Mouse (Mus musculus): Measurements from ENCODE around the gene Ankrd34b. TPM values are rescaled to one million over a fixed set of nuclear protein-coding genes. Genes with fewer than 3 reads are reported as not detected.

Ankrd34b gene
- polyA plus RNA-seq, 1 experiment from 2014 or later = 0.24 TPM

DNA sequence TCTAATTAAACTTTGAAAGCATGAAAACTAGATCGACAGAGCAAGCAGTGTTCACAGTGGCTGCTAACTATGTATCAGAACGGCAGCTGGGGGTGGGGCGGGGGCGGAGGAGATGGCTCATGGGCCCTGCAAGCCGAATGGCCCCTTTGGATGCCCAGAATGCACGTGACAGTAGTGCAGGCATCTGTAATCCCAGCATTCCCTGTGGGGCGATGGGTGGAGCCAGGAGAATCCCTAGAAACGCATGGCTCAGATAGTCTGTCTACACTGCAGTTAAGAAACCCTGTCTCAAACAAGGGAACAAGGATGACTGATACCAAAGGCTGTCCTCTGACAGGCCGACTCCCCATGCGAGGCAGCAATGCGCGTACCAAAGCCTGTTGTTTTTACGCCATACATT, 14.6 kb downstream of the Ankrd34b start:
- H3K9ac ChIP-seq (replicated peaks; ENCODE audit: low read depth) = no peak overlapping the region

DNA sequence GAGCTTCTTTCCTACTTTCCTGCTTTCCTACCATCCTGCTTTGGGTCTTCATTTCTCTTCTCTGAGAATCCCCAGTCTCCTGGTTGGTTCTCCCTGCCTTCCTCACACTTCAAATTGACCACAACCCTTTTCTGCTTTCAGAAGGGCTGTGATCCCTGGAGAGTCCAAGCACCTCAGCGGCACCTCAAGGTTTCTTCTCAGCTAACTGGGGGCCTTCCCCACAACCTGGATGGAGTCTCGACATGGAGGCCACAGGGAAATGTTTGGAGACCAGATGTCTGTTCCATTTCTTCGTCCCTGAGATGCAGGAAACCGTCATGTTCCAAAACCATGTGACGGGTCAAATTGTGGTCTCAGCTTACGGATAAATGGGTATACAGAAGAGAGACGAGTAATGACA, 21.2 kb downstream of the Ankrd34b start:
- Histone ChIP-seq H3K4me3 (ENCODE audit: low read depth, low read length) (no peak overlapping the region), H3K4me2 (replicated peaks; ENCODE audit: low read depth, low read length) (no peak overlapping the region), H3K9me3 (ENCODE audit: low read length) (no peaks in the 10 kb centered on the region), H3K36me3 (ENCODE audit: insufficient read depth, low read length) (no peaks in the 10 kb centered on the region), H3K27me3 (replicated peaks; ENCODE audit: insufficient read depth, low read length) (no peaks in the 10 kb centered on the region), H3K27ac (ENCODE audit: low read length) (no peak overlapping the region), H3K4me1 (ENCODE audit: insufficient read depth, low read depth, low read length) (no peaks in the 10 kb centered on the region), H3K9ac (replicated peaks; ENCODE audit: low read depth) (no peak overlapping the region)
- ATAC-seq = no peak
- TF ChIP-seq CTCF (IDR thresholded peaks at IDR 0.05) = no peak
- no peak for TF ChIP-seq EP300 (IDR thresholded peaks at IDR 0.05)
- no peak for DNase-seq (ENCODE audit: low spot score)
- 88% methylated on average over 7 of the region's 7 CpGs for WGBS

More for the DNA sequence above, 14.6 kb downstream of the Ankrd34b start:
- ATAC-seq (no peak), DNase-seq (ENCODE audit: low spot score) (no peak)
- Histone ChIP-seq H3K27me3 (replicated peaks; ENCODE audit: insufficient read depth, low read length) (no peaks in the 10 kb centered on the region), H3K9me3 (ENCODE audit: low read length) (no peaks in the 10 kb centered on the region), H3K36me3 (ENCODE audit: insufficient read depth, low read length) (no peaks in the 10 kb centered on the region), H3K27ac (ENCODE audit: low read length) (no peak overlapping the region), H3K4me2 (replicated peaks; ENCODE audit: low read depth, low read length) (no peak overlapping the region), H3K4me1 (ENCODE audit: insufficient read depth, low read depth, low read length) (no peaks in the 10 kb centered on the region), H3K4me3 (ENCODE audit: low read depth, low read length) (no peak overlapping the region)
- TF ChIP-seq EP300 (IDR thresholded peaks at IDR 0.05) (no peak), CTCF (IDR thresholded peaks at IDR 0.05) (no peak)
- WGBS = 73% methylated on average over 13 of the region's 13 CpGs

DNA sequence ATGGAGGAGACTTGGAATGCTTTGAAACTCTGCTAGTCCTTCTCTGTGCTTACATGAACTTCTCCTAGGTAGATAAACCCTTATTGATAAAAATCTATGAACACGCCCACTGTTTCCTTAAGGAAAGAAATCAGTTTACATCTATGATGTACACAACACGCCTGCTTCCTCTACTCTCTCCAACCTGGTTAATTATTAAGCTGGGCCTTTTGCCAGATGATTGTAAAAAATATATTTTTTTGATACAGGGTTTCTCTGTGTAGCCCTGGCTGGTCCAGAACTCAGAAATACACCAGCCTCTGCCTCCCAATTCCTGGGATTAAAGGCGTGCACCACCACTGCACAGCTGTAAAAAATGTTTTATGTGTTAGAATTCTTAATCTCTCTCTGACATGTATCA, 39.0 kb downstream of the Ankrd34b start:
- TF ChIP-seq CTCF (IDR thresholded peaks at IDR 0.05) (no peak), EP300 (IDR thresholded peaks at IDR 0.05) (no peak)
- 54% methylated on average over 3 of the region's 3 CpGs for WGBS

DNA sequence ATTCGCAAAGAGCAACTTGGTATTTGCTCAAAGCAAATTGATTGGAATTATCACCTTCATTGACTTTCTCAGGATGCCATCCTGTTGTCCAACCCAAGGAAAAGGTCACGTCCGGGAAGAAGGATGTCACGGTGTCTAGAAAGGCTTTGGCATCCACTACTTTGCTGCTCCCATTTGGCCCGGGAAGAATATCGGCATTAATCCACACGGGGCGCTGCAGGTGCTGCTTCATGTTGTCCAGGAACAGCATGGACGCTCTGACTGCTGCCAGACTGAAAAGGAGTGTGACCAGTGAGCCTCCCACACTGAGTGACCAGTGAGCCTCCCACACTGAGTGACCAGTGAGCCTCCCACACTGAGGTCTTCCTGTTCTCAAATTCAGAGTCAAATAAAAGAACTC, 42.2 kb downstream of the Ankrd34b start:
- 74% methylated on average over 9 of the region's 9 CpGs for WGBS
- no peaks in the 10 kb centered on the region for H3K4me1 ChIP-seq (ENCODE audit: insufficient read depth, low read depth, low read length)
- H3K9ac ChIP-seq (replicated peaks; ENCODE audit: low read depth) = no peak overlapping the region
- ATAC-seq = no peak
- TF ChIP-seq EP300 (IDR thresholded peaks at IDR 0.05) = no peak
- TF ChIP-seq CTCF (IDR thresholded peaks at IDR 0.05) = peak; percentile 13; the same call in 1 of the 2 replicates
- H3K27me3 ChIP-seq (replicated peaks; ENCODE audit: insufficient read depth, low read length) = no peaks in the 10 kb centered on the region
- H3K4me2 ChIP-seq (replicated peaks; ENCODE audit: low read depth, low read length) = no peak overlapping the region
- no peaks in the 10 kb centered on the region for H3K9me3 ChIP-seq (ENCODE audit: low read length)
- H3K27ac ChIP-seq (ENCODE audit: low read length) = no peak overlapping the region
- DNase-seq (ENCODE audit: low spot score) = no peak
- no peaks in the 10 kb centered on the region for H3K36me3 ChIP-seq (ENCODE audit: insufficient read depth, low read length)
- no peak overlapping the region for H3K4me3 ChIP-seq (ENCODE audit: low read depth, low read length)

More for the DNA sequence above, 39.0 kb downstream of the Ankrd34b start:
- Histone ChIP-seq H3K4me1 (ENCODE audit: insufficient read depth, low read depth, low read length) (no peaks in the 10 kb centered on the region), H3K4me3 (ENCODE audit: low read depth, low read length) (no peak overlapping the region), H3K9me3 (ENCODE audit: low read length) (no peaks in the 10 kb centered on the region), H3K4me2 (replicated peaks; ENCODE audit: low read depth, low read length) (no peak overlapping the region), H3K36me3 (ENCODE audit: insufficient read depth, low read length) (no peaks in the 10 kb centered on the region), H3K27me3 (replicated peaks; ENCODE audit: insufficient read depth, low read length) (no peaks in the 10 kb centered on the region), H3K9ac (replicated peaks; ENCODE audit: low read depth) (no peak overlapping the region), H3K27ac (ENCODE audit: low read length) (no peak overlapping the region)
- DNase-seq (ENCODE audit: low spot score) (no peak), ATAC-seq (no peak)

DNA sequence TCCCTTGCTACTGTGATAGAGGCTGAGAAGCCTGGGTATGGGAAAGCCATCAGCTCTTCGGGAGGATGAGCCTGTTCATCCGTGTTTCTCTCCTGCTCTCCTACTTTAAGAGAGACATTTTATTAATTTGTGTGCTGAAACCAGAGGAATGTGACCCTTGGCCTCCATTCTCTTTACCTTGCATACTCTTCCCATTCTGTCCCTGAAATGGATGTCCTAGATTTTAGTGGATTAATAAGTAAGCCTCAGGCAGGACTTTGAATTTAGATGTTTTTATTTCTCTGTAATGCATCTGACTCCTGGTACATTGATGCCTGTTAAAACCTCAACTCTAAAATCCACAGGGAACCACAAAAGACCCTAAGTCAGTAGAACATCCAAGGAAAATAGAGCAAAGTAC, 43.7 kb downstream of the Ankrd34b start:
- 49% methylated on average over 2 of the region's 2 CpGs for WGBS

DNA sequence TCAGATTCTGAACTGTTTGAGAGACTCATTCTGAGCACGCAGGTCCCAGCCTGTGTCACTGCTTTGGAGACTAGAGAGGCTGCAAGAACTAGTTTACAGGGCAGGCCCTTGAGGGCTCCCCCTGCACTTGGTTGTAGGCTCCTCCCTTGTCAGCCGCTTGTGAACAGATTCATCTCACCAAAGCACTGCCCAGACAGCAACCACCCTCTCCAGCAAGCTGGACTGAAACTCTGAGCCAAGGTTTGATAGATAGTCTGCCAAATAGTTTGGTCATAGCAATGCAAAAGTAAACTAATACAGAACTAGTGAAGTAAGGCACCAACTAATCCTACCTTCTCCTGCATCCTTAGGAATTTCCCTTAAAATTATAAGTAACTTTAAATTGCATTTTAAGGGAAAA, 44.5 kb downstream of the Ankrd34b start:
- H3K4me2 ChIP-seq (replicated peaks; ENCODE audit: low read depth, low read length) = no peak overlapping the region
- no peaks in the 10 kb centered on the region for H3K36me3 ChIP-seq (ENCODE audit: insufficient read depth, low read length)
- DNase-seq (ENCODE audit: low spot score) (no peak), ATAC-seq (no peak)
- 42% methylated on average over 2 of the region's 2 CpGs for WGBS
- no peaks in the 10 kb centered on the region for H3K4me1 ChIP-seq (ENCODE audit: insufficient read depth, low read depth, low read length)
- TF ChIP-seq EP300 (IDR thresholded peaks at IDR 0.05) (no peak), CTCF (IDR thresholded peaks at IDR 0.05) (no peak)
- no peaks in the 10 kb centered on the region for H3K27me3 ChIP-seq (replicated peaks; ENCODE audit: insufficient read depth, low read length)
- H3K4me3 ChIP-seq (ENCODE audit: low read depth, low read length) = no peak overlapping the region
- H3K9me3 ChIP-seq (ENCODE audit: low read length) = no peaks in the 10 kb centered on the region
- no peak overlapping the region for H3K9ac ChIP-seq (replicated peaks; ENCODE audit: low read depth)
- no peak overlapping the region for H3K27ac ChIP-seq (ENCODE audit: low read length)

More for the DNA sequence above, 43.7 kb downstream of the Ankrd34b start:
- no peak overlapping the region for H3K4me2 ChIP-seq (replicated peaks; ENCODE audit: low read depth, low read length)
- DNase-seq (ENCODE audit: low spot score) = no peak
- no peaks in the 10 kb centered on the region for H3K27me3 ChIP-seq (replicated peaks; ENCODE audit: insufficient read depth, low read length)
- H3K27ac ChIP-seq (ENCODE audit: low read length) = no peak overlapping the region
- H3K4me3 ChIP-seq (ENCODE audit: low read depth, low read length) = no peak overlapping the region
- no peaks in the 10 kb centered on the region for H3K9me3 ChIP-seq (ENCODE audit: low read length)
- TF ChIP-seq CTCF (IDR thresholded peaks at IDR 0.05) = no peak
- no peak for TF ChIP-seq EP300 (IDR thresholded peaks at IDR 0.05)
- no peaks in the 10 kb centered on the region for H3K36me3 ChIP-seq (ENCODE audit: insufficient read depth, low read length)
- ATAC-seq = no peak
- no peaks in the 10 kb centered on the region for H3K4me1 ChIP-seq (ENCODE audit: insufficient read depth, low read depth, low read length)
- no peak overlapping the region for H3K9ac ChIP-seq (replicated peaks; ENCODE audit: low read depth)

DNA sequence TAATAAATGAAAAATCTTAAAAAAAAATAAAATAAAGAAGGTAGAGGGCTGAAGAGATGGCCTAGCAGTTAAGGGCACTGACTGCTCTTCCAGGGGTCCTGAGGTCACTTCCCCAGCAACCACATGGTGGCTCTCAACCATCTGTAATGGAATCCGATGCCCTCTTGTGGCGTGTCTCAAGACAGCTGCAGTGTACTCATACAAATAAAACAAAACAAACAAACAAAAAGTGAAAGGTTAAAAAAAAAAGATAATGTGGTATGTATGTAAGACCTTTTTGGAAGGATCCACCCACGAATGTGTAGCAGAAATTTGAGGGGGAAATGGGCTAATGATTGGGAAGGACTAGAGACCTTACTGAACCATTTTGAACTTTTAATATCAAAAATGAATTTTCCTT, 57.7 kb downstream of the Ankrd34b start:
- no peaks in the 10 kb centered on the region for H3K27me3 ChIP-seq (replicated peaks; ENCODE audit: insufficient read depth, low read length)
- peaks cover 4% of the 10 kb centered on the region; the same call in 1 of the 2 replicates for H3K4me1 ChIP-seq (ENCODE audit: insufficient read depth, low read depth, low read length)
- peak overlapping the region; percentile 55 for H3K4me2 ChIP-seq (replicated peaks; ENCODE audit: low read depth, low read length)
- DNase-seq (ENCODE audit: low spot score) (peak; percentile 71), ATAC-seq (peak; percentile 75)
- H3K27ac ChIP-seq (ENCODE audit: low read length) = no peak overlapping the region
- H3K9me3 ChIP-seq (ENCODE audit: low read length) = no peaks in the 10 kb centered on the region
- no peaks in the 10 kb centered on the region for H3K36me3 ChIP-seq (ENCODE audit: insufficient read depth, low read length)
- no peak overlapping the region for H3K9ac ChIP-seq (replicated peaks; ENCODE audit: low read depth)
- WGBS = 9% methylated on average over 3 of the region's 3 CpGs
- 0 out of 2 replicates have a peak, but pooled peaks have one; percentile 15 for TF ChIP-seq EP300 (IDR thresholded peaks at IDR 0.05)
- peak; percentile 83 for TF ChIP-seq CTCF (IDR thresholded peaks at IDR 0.05)
- peak overlapping the region; percentile 45 for H3K4me3 ChIP-seq (ENCODE audit: low read depth, low read length)
